Mouse (Mus musculus) cortical plate, adult 2 months (tissue): Measurements from ENCODE around the gene Slc28a2.

Experiments
- CTCF ChIP-seq: fragments of 200-500 bp; IDR thresholded peaks from 2 replicates; pipeline ENCODE4 v1.5.1; 2011; ENCODE audit warnings: mild to moderate bottlenecking, control low read depth, low read length; ENCODE audit not compliant: insufficient read depth; ENCODE audit errors: extremely low read depth
- POLR2A ChIP-seq: fragments of 200-500 bp; IDR thresholded peaks from 2 replicates; pipeline ENCODE4 v1.6.1; 2011; ENCODE audit warnings: mild to moderate bottlenecking, low read length, control low read depth; ENCODE audit not compliant: insufficient read depth; ENCODE audit errors: extremely low read depth

GRCm38 (mm10) chr2:122396150-122396549, 30.1 kb upstream of the Slc28a2 start:
- TF ChIP-seq CTCF (no peak), POLR2A (no peak)
